Mouse (Mus musculus): ENCODE results near the gene Nedd9. TPM values are rescaled to one million over a fixed set of nuclear protein-coding genes. Genes with fewer than 3 reads are reported as not detected.

The Nedd9 gene
- total RNA-seq, 1 experiment, result 4.4 TPM

DNA sequence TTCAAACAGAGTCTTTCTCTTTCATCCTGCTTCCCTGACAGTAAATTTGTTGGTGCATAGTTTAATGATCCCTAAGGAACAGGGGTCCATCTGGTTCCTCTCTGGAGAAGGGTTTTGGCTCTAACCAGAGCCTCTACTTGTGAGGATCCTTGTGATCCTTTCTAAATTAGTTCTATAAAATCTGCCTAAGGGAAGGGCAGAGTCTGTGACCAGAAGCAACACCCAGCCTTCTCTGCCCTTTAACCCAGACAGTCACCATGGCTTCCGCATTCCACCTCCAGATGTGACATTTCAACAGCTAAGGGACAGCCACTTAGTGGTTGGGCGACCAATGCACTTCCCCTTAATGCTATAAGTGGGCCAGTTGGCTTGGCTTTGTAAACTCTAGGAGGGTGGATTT, 20.1 kb downstream of the Nedd9 start:
- TF ChIP-seq ZNF384 (IDR thresholded peaks at IDR 0.05; ENCODE audit: low read depth, low read length), result no peak
- TF ChIP-seq HCFC1 (IDR thresholded peaks at IDR 0.05; ENCODE audit: borderline replicate concordance, insufficient read depth, low read length), result no peak
- no peak for TF ChIP-seq ZC3H11A (IDR thresholded peaks at IDR 0.05; ENCODE audit: borderline replicate concordance, low read depth, low read length)
- no peak for TF ChIP-seq MAFK (IDR thresholded peaks at IDR 0.05; ENCODE audit: insufficient read depth, low read depth, low read length)
- no peak for TF ChIP-seq CHD2 (IDR thresholded peaks at IDR 0.05; ENCODE audit: low read depth, low read length)
- Histone ChIP-seq H3K36me3 (ENCODE audit: control insufficient read depth, insufficient read depth, low read length, poor library complexity, severe bottlenecking) (no peaks in the 10 kb centered on the region), H3K4me1 (ENCODE audit: control insufficient read depth in 2 of 2, insufficient read depth in 2 of 2, low read length in 2 of 2, poor library complexity in 1 of 2) (no peaks in the 10 kb centered on the region), H3K27ac (ENCODE audit: insufficient read depth, low read depth, low read length, poor library complexity, severe bottlenecking) (no peak overlapping the region), H3K4me3 (ENCODE audit: insufficient read depth in 1 of 2, low read depth in 1 of 2, low read length in 2 of 2, poor library complexity in 1 of 2, severe bottlenecking in 1 of 2) (no peak overlapping the region), H3K9ac (ENCODE audit: insufficient read depth, low read depth, low read length, poor library complexity, severe bottlenecking) (no peak overlapping the region), H3K9me3 (ENCODE audit: control insufficient read depth, insufficient read depth, low read depth, low read length) (no peaks in the 10 kb centered on the region)
- DNase-seq (ENCODE audit: low read depth, low spot score), result no peak
- in situ Hi-C loops (cut with MboI; ENCODE audit: low sequenced_read_pairs in 2 of 2, unreplicated experiment in 2 of 2), result no loop called here

DNA sequence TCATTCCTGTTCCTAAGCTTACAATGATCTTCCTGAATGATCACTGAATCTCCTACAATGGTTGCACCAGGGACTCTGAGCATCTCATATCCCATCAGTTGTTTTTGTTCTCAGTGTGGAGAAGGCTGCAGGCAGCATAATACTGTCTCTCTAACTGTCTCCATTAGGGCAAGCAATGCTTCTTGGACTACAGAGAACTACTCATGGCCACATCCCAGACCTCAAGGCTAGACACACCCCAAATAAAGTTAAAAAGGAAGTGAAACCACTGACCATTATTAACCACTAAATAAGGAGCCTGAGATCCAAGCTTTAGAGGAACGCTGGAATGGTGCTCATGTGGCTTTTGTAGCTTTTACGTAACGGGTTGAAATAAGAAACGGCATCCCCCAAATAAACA, 20.5 kb downstream of the Nedd9 start:
- H3K9me3 ChIP-seq (ENCODE audit: control insufficient read depth, insufficient read depth, low read depth, low read length), result no peaks in the 10 kb centered on the region

DNA sequence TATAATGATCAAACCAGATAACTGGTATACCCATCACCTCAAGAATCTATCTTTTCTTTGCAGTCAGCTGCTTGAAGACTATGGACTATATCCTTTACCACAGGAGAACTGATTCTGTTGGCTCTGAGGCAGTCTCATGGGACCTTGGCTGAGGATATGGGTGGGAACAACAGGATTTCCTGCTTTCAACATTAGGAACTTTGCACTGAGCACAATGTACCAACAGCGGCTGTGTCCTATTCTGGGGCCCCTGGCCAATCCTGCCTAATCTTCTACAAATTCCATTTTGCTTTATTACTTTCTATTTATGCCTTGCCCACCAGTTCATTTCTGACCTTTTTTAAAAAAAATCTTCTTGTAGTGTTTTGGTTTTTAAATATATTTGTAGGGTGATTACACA, 21.0 kb downstream of the Nedd9 start:
- no peak for DNase-seq (ENCODE audit: low read depth, low spot score)
- H3K4me1 ChIP-seq (ENCODE audit: control insufficient read depth in 2 of 2, insufficient read depth in 2 of 2, low read length in 2 of 2, poor library complexity in 1 of 2), result no peaks in the 10 kb centered on the region
- no peak overlapping the region for H3K9ac ChIP-seq (ENCODE audit: insufficient read depth, low read depth, low read length, poor library complexity, severe bottlenecking)
- no peaks in the 10 kb centered on the region for H3K36me3 ChIP-seq (ENCODE audit: control insufficient read depth, insufficient read depth, low read length, poor library complexity, severe bottlenecking)
- no peaks in the 10 kb centered on the region for H3K9me3 ChIP-seq (ENCODE audit: control insufficient read depth, insufficient read depth, low read depth, low read length)
- no peak overlapping the region for H3K4me3 ChIP-seq (ENCODE audit: insufficient read depth in 1 of 2, low read depth in 1 of 2, low read length in 2 of 2, poor library complexity in 1 of 2, severe bottlenecking in 1 of 2)
- no peak overlapping the region for H3K27ac ChIP-seq (ENCODE audit: insufficient read depth, low read depth, low read length, poor library complexity, severe bottlenecking)
- in situ Hi-C loops (cut with MboI; ENCODE audit: low sequenced_read_pairs in 2 of 2, unreplicated experiment in 2 of 2), result no loop called here
- no peak for TF ChIP-seq ZC3H11A (IDR thresholded peaks at IDR 0.05; ENCODE audit: borderline replicate concordance, low read depth, low read length)
- no peak for TF ChIP-seq HCFC1 (IDR thresholded peaks at IDR 0.05; ENCODE audit: borderline replicate concordance, insufficient read depth, low read length)
- TF ChIP-seq ZNF384 (IDR thresholded peaks at IDR 0.05; ENCODE audit: low read depth, low read length), result no peak
- no peak for TF ChIP-seq CHD2 (IDR thresholded peaks at IDR 0.05; ENCODE audit: low read depth, low read length)
- TF ChIP-seq MAFK (IDR thresholded peaks at IDR 0.05; ENCODE audit: insufficient read depth, low read depth, low read length), result no peak

More for the DNA sequence above, 20.5 kb downstream of the Nedd9 start:
- Histone ChIP-seq H3K36me3 (ENCODE audit: control insufficient read depth, insufficient read depth, low read length, poor library complexity, severe bottlenecking) (no peaks in the 10 kb centered on the region), H3K9ac (ENCODE audit: insufficient read depth, low read depth, low read length, poor library complexity, severe bottlenecking) (no peak overlapping the region), H3K27ac (ENCODE audit: insufficient read depth, low read depth, low read length, poor library complexity, severe bottlenecking) (no peak overlapping the region), H3K4me1 (ENCODE audit: control insufficient read depth in 2 of 2, insufficient read depth in 2 of 2, low read length in 2 of 2, poor library complexity in 1 of 2) (no peaks in the 10 kb centered on the region), H3K4me3 (ENCODE audit: insufficient read depth in 1 of 2, low read depth in 1 of 2, low read length in 2 of 2, poor library complexity in 1 of 2, severe bottlenecking in 1 of 2) (no peak overlapping the region)
- in situ Hi-C loops (cut with MboI; ENCODE audit: low sequenced_read_pairs in 2 of 2, unreplicated experiment in 2 of 2), result no loop called here
- DNase-seq (ENCODE audit: low read depth, low spot score), result no peak
- no peak for TF ChIP-seq MAFK (IDR thresholded peaks at IDR 0.05; ENCODE audit: insufficient read depth, low read depth, low read length)
- no peak for TF ChIP-seq ZC3H11A (IDR thresholded peaks at IDR 0.05; ENCODE audit: borderline replicate concordance, low read depth, low read length)
- no peak for TF ChIP-seq ZNF384 (IDR thresholded peaks at IDR 0.05; ENCODE audit: low read depth, low read length)
- no peak for TF ChIP-seq CHD2 (IDR thresholded peaks at IDR 0.05; ENCODE audit: low read depth, low read length)
- TF ChIP-seq HCFC1 (IDR thresholded peaks at IDR 0.05; ENCODE audit: borderline replicate concordance, insufficient read depth, low read length), result no peak

DNA sequence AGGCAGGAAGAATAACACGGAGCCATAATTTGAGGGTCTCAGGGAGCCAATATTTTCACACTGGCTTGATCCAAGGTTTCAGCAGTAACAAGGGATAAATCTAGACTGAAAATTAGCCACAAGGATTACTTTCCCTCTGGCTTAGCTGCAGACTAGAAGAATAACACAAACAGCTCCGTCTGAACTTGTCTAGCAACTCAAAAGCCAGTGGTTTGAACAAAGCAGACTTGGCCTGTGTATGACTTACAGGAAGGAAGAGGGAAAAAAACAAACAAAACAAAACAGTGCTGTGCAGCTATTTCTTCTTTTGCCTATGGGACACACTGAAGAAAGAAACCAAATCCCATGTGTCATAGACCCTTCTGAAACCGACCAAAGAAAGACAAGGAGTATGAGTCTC, 25.7 kb downstream of the Nedd9 start:
- no peak overlapping the region for H3K4me3 ChIP-seq (ENCODE audit: insufficient read depth in 1 of 2, low read depth in 1 of 2, low read length in 2 of 2, poor library complexity in 1 of 2, severe bottlenecking in 1 of 2)
- TF ChIP-seq HCFC1 (IDR thresholded peaks at IDR 0.05; ENCODE audit: borderline replicate concordance, insufficient read depth, low read length), result no peak
- no peak for TF ChIP-seq MAFK (IDR thresholded peaks at IDR 0.05; ENCODE audit: insufficient read depth, low read depth, low read length)
- no peak for TF ChIP-seq ZNF384 (IDR thresholded peaks at IDR 0.05; ENCODE audit: low read depth, low read length)
- TF ChIP-seq ZC3H11A (IDR thresholded peaks at IDR 0.05; ENCODE audit: borderline replicate concordance, low read depth, low read length), result no peak
- no peak for TF ChIP-seq CHD2 (IDR thresholded peaks at IDR 0.05; ENCODE audit: low read depth, low read length)
- DNase-seq (ENCODE audit: low read depth, low spot score), result no peak
- no peak overlapping the region for H3K27ac ChIP-seq (ENCODE audit: insufficient read depth, low read depth, low read length, poor library complexity, severe bottlenecking)
- in situ Hi-C loops (cut with MboI; ENCODE audit: low sequenced_read_pairs in 2 of 2, unreplicated experiment in 2 of 2), result no loop called here
- H3K9me3 ChIP-seq (ENCODE audit: control insufficient read depth, insufficient read depth, low read depth, low read length), result no peaks in the 10 kb centered on the region
- no peak overlapping the region for H3K9ac ChIP-seq (ENCODE audit: insufficient read depth, low read depth, low read length, poor library complexity, severe bottlenecking)
- no peaks in the 10 kb centered on the region for H3K36me3 ChIP-seq (ENCODE audit: control insufficient read depth, insufficient read depth, low read length, poor library complexity, severe bottlenecking)
- H3K4me1 ChIP-seq (ENCODE audit: control insufficient read depth in 2 of 2, insufficient read depth in 2 of 2, low read length in 2 of 2, poor library complexity in 1 of 2), result peaks cover 3 to 10% of the 10 kb centered on the region in 2 experiments; a peak in 2 of 4 replicates

Measured in ES-E14 (cell line).